Mouse (Mus musculus) stomach, embryonic 15.5 days (tissue): ENCODE results near the gene Pcsk1. TPM values are rescaled to one million over a fixed set of nuclear protein-coding genes. Genes with fewer than 3 reads are reported as not detected.

Experiments
- ATAC-seq: fragments of 200-750 bp; cut with Nextera tagmentation; 2 replicates; pipeline ENCODE4 v1.8.0; 2017; ENCODE audit warnings: low read depth, moderate number of reproducible peaks, moderate TSS enrichment; ENCODE audit not compliant: insufficient read depth, low FRiP score
- H3K27ac ChIP-seq: fragments of 300-500 bp; sonication (generic); 2 replicates; pipeline ENCODE4 v1.5.1; 2015; ENCODE audit warnings: mild to moderate bottlenecking, inconsistent platforms
- H3K27me3 ChIP-seq: fragments of 300-500 bp; sonication (generic); replicated peaks from 2 replicates; pipeline ENCODE4 v1.6.1; 2015; ENCODE audit warnings: inconsistent platforms
- H3K36me3 ChIP-seq: fragments of 300-500 bp; sonication (generic); 2 replicates; pipeline ENCODE4 v1.6.1; 2015; ENCODE audit warnings: inconsistent platforms
- H3K4me1 ChIP-seq: fragments of 300-500 bp; sonication (generic); 2 replicates; pipeline ENCODE4 v1.6.1; 2015; ENCODE audit warnings: inconsistent platforms
- H3K4me2 ChIP-seq: fragments of 300-500 bp; sonication (generic); 2 replicates; pipeline ENCODE4 v1.6.1; 2015; ENCODE audit warnings: mild to moderate bottlenecking, inconsistent platforms
- H3K4me3 ChIP-seq: fragments of 300-500 bp; sonication (generic); replicated peaks from 2 replicates; pipeline ENCODE4 v1.5.1; 2015; ENCODE audit warnings: inconsistent platforms
- H3K9ac ChIP-seq: fragments of 300-500 bp; sonication (generic); 2 replicates; pipeline ENCODE4 v1.6.1; 2015; ENCODE audit warnings: inconsistent platforms
- H3K9me3 ChIP-seq: fragments of 300-500 bp; sonication (generic); 2 replicates; pipeline ENCODE4 v1.6.1; 2016; ENCODE audit warnings: inconsistent platforms
- WGBS: fragments of 180-500 bp; shearing (Covaris S2); methylation state at CpG from one replicate; pipeline ENCODE4 v1.1.7; 2015; 5-methylcytosine and 5-hydroxymethylcytosine counted together
- polyA plus RNA-seq: library from polyadenylated mRNA; unstranded; fragments of >200 nt; fragmentation: Nextera tagmentation; extraction: Ambion mirVana; gene quantifications from 2 replicates; pipeline ENCODE4 v1.2.1, GENCODE M21; 2015

Pcsk1 gene
- polyA plus RNA-seq: 2.0 and 4.2 TPM in 2 replicates

- H3K4me2 ChIP-seq: peak within 1 kb of the TSS; percentile 46
- 0 out of 2 replicates have a peak, but pooled peaks cover 10% of the 10 kb centered on the region for H3K27me3 ChIP-seq
- peaks cover 5% of the 10 kb centered on the region; the same call in 1 of the 2 replicates for H3K4me1 ChIP-seq
- no peaks in the 10 kb centered on the region for H3K36me3 ChIP-seq
- no peaks in the 10 kb centered on the region for H3K9me3 ChIP-seq
- H3K27ac ChIP-seq: no peak within 1 kb of the TSS
- H3K9ac ChIP-seq: no peak within 1 kb of the TSS
- no peak for ATAC-seq
- WGBS: under 1% methylated on average over 28 of the region's 28 CpGs
- peak within 1 kb of the TSS; percentile 28 for H3K4me3 ChIP-seq
Measured at GRCm38 (mm10) chr13:75089721-75090410, at the start of gene Pcsk1. Gene Pcsk1 (plus strand): TSS chr13:75089826.

- Histone ChIP-seq H3K4me1 (no peaks in the 10 kb centered on the region), H3K9ac (no peak overlapping the region), H3K4me3 (no peak overlapping the region), H3K4me2 (no peak overlapping the region), H3K27ac (no peak overlapping the region), H3K9me3 (no peaks in the 10 kb centered on the region), H3K27me3 (no peaks in the 10 kb centered on the region), H3K36me3 (no peaks in the 10 kb centered on the region)
- no peak for ATAC-seq
Measured at GRCm38 (mm10) chr13:75058818-75059217, 30.8 kb upstream of the Pcsk1 start.

GRCm38 (mm10) chr13:75063947-75064346 lies 25.7 kb upstream of the Pcsk1 start:
- H3K9me3 ChIP-seq: no peaks in the 10 kb centered on the region
- H3K27ac ChIP-seq: no peak overlapping the region
- ATAC-seq: no peak
- no peak overlapping the region for H3K4me3 ChIP-seq
- 72% methylated on average over 3 of the region's 3 CpGs for WGBS
- H3K4me2 ChIP-seq: no peak overlapping the region
- no peak overlapping the region for H3K9ac ChIP-seq
- no peaks in the 10 kb centered on the region for H3K27me3 ChIP-seq
- no peaks in the 10 kb centered on the region for H3K4me1 ChIP-seq
- no peaks in the 10 kb centered on the region for H3K36me3 ChIP-seq

GRCm38 (mm10) chr13:75088597-75088996 lies 1.0 kb upstream of the Pcsk1 start:
- Histone ChIP-seq H3K9me3 (no peaks in the 10 kb centered on the region), H3K27me3 (0 out of 2 replicates have a peak, but pooled peaks cover 10% of the 10 kb centered on the region), H3K27ac (no peak overlapping the region), H3K9ac (no peak overlapping the region), H3K4me1 (peaks cover 5% of the 10 kb centered on the region; the same call in 1 of the 2 replicates), H3K36me3 (no peaks in the 10 kb centered on the region), H3K4me2 (no peak overlapping the region), H3K4me3 (no peak overlapping the region)
- WGBS: 21% methylated on average over 6 of the region's 6 CpGs
- ATAC-seq: no peak

- Histone ChIP-seq H3K27me3 (0 out of 2 replicates have a peak, but pooled peaks cover 10% of the 10 kb centered on the region), H3K9me3 (no peaks in the 10 kb centered on the region), H3K36me3 (no peaks in the 10 kb centered on the region), H3K27ac (no peak overlapping the region), H3K4me1 (peaks cover 5% of the 10 kb centered on the region; the same call in 1 of the 2 replicates), H3K4me3 (peak overlapping the region; percentile 28), H3K4me2 (peak overlapping the region; percentile 46), H3K9ac (no peak overlapping the region)
- 1% methylated on average over 12 of the region's 12 CpGs for whole genome bisulfite sequencing
- no peak for ATAC-seq
Measured at GRCm38 (mm10) chr13:75090411-75090779, 769 bp downstream of the Pcsk1 start.

GRCm38 (mm10) chr13:75091071-75091470 lies 1.4 kb downstream of the Pcsk1 start:
- WGBS: 74% methylated on average over 5 of the region's 5 CpGs

GRCm38 (mm10) chr13:75095487-75095886 lies 5.9 kb downstream of the Pcsk1 start:
- Histone ChIP-seq H3K27me3 (0 out of 2 replicates have a peak, but pooled peaks cover 3% of the 10 kb centered on the region), H3K27ac (no peak overlapping the region), H3K9ac (no peak overlapping the region), H3K4me2 (no peak overlapping the region), H3K9me3 (no peaks in the 10 kb centered on the region), H3K36me3 (no peaks in the 10 kb centered on the region), H3K4me3 (no peak overlapping the region), H3K4me1 (no peaks in the 10 kb centered on the region)
- ATAC-seq: no peak

More at GRCm38 (mm10) chr13:75091071-75091470, 1.4 kb downstream of the Pcsk1 start:
- Histone ChIP-seq H3K9ac (no peak overlapping the region), H3K4me2 (no peak overlapping the region), H3K27ac (no peak overlapping the region), H3K4me3 (no peak overlapping the region), H3K27me3 (0 out of 2 replicates have a peak, but pooled peaks cover 10% of the 10 kb centered on the region), H3K4me1 (peaks cover 5% of the 10 kb centered on the region; the same call in 1 of the 2 replicates), H3K36me3 (no peaks in the 10 kb centered on the region), H3K9me3 (no peaks in the 10 kb centered on the region)
- ATAC-seq: no peak

- WGBS: 35% methylated on average over 2 of the region's 2 CpGs
- Histone ChIP-seq H3K9me3 (no peaks in the 10 kb centered on the region), H3K4me2 (no peak overlapping the region), H3K27me3 (no peaks in the 10 kb centered on the region), H3K27ac (no peak overlapping the region), H3K4me1 (no peaks in the 10 kb centered on the region), H3K4me3 (no peak overlapping the region), H3K9ac (no peak overlapping the region), H3K36me3 (no peaks in the 10 kb centered on the region)
- no peak for ATAC-seq
Measured at GRCm38 (mm10) chr13:75113114-75113513, 23.5 kb downstream of the Pcsk1 start.

GRCm38 (mm10) chr13:75114007-75114424 lies 24.4 kb downstream of the Pcsk1 start:
- Histone ChIP-seq H3K9me3 (no peaks in the 10 kb centered on the region), H3K9ac (no peak overlapping the region), H3K36me3 (no peaks in the 10 kb centered on the region), H3K27me3 (no peaks in the 10 kb centered on the region), H3K4me2 (no peak overlapping the region), H3K4me3 (no peak overlapping the region), H3K27ac (no peak overlapping the region), H3K4me1 (no peaks in the 10 kb centered on the region)
- 90% methylated on average over 2 of the region's 2 CpGs for WGBS
- ATAC-seq: no peak

- WGBS: 77% methylated on average over 1 of the region's 1 CpGs
- no peaks in the 10 kb centered on the region for H3K36me3 ChIP-seq
- no peak for ATAC-seq
- H3K9ac ChIP-seq: no peak overlapping the region
- H3K4me3 ChIP-seq: no peak overlapping the region
- no peak overlapping the region for H3K4me2 ChIP-seq
- H3K4me1 ChIP-seq: no peaks in the 10 kb centered on the region
- H3K27me3 ChIP-seq: no peaks in the 10 kb centered on the region
- H3K27ac ChIP-seq: no peak overlapping the region
- H3K9me3 ChIP-seq: no peaks in the 10 kb centered on the region
Measured at GRCm38 (mm10) chr13:75114838-75115237, 25.2 kb downstream of the Pcsk1 start.

- Histone ChIP-seq H3K4me3 (no peak overlapping the region), H3K36me3 (no peaks in the 10 kb centered on the region), H3K27me3 (no peaks in the 10 kb centered on the region), H3K9ac (no peak overlapping the region), H3K27ac (no peak overlapping the region), H3K4me1 (no peaks in the 10 kb centered on the region), H3K4me2 (no peak overlapping the region), H3K9me3 (no peaks in the 10 kb centered on the region)
- no peak for ATAC-seq
Measured at GRCm38 (mm10) chr13:75135833-75136232, 46.2 kb downstream of the Pcsk1 start.

GRCm38 (mm10) chr13:75160661-75161060 lies 71.0 kb downstream of the Pcsk1 start:
- Histone ChIP-seq H3K27me3 (no peaks in the 10 kb centered on the region), H3K9ac (no peak overlapping the region), H3K4me2 (no peak overlapping the region), H3K4me1 (no peaks in the 10 kb centered on the region), H3K36me3 (no peaks in the 10 kb centered on the region), H3K27ac (no peak overlapping the region), H3K9me3 (no peaks in the 10 kb centered on the region), H3K4me3 (no peak overlapping the region)
- 28% methylated on average over 1 of the region's 1 CpGs for WGBS
- ATAC-seq: no peak
